Mouse (Mus musculus): ENCODE measurements around the gene Ces1d.
"Not testable (repeated sequence)": the region's sequence is repeated elsewhere in the genome, so short reads cannot be mapped to it uniquely, and the experiment has no call there.

The Ces1d gene

DNA sequence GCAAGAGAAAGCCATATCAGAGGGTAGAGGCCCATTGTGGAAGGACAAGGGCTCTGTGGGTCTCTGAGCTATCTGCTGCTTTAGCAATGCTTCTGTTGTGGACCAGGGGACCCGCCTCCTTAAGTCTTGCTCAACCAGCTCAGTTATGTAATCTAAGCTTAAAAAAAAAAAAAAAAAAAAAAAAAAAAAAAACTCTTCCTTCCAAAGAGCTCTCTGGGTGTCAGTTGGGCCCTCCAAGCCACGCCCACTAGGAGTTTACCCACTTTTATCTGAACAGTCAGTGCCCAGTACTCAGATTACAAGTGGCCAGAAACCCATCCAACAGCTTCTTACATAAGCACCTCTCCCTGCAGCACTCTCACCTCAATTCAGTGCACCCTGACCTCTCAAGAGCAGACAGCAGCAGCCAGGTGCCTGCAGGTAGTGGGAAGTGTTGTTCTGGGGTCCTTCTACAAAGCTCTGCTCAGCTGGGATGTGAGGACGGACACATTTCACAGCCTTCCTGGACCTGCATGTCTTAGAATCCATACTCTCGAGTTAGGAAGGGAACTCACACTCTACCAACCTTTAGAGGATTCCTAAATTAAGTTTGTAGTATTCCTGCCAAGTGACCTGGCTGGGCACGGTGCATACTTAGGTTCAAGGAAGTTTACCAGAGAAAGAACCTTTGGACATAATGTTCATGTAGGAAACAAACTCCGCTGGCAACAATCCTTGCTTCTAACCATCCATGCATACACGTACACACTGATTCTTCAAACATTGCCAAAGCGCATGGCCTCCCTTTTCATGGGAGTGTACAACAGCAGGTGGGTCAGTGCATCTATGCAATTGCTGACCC lies at the start of gene Ces1d:
TSS of gene Ces1d (minus strand) at position 154 of the 841 bp plus-strand sequence.
- no peak for DNase-seq

DNA sequence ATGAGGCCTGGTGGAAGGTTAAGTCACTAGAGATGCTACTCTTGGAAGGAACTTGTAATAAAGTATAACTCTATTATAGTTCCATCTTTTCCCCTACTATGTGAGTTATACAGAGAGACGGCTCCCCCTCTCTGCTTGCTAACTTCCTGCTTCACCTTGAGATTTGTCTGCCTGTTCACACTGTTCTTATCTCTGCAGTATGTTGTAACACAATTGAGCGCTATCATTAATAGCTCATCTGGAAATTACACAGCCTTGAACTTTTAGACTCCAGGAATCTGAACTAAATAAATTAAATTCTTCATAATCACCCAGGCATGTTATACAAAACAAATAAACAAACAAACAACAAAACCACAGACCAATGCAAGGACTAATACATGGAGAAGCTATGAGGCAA lies 48.4 kb upstream of the Ces1d start:
- no peak for DNase-seq

DNA sequence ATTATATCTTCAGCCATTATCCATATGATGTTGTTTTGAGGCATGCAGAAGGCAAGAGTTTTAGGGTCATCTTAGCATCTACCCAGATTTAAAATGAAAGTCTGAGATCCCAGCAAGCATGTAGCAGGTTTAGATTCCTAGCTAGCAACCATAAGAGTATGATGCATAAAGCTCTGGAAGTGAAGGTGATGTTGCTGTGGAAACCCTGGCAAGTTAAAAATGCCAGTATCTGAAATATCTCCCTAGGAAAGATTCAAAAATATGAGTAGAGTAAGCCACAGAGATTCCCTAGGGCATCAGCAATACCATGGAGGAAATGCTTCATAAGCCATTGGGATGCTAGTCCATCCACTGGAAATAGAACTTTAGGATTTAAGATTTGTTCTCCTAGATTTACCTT lies 42.2 kb upstream of the Ces1d start:
- DNase-seq: no peak

DNA sequence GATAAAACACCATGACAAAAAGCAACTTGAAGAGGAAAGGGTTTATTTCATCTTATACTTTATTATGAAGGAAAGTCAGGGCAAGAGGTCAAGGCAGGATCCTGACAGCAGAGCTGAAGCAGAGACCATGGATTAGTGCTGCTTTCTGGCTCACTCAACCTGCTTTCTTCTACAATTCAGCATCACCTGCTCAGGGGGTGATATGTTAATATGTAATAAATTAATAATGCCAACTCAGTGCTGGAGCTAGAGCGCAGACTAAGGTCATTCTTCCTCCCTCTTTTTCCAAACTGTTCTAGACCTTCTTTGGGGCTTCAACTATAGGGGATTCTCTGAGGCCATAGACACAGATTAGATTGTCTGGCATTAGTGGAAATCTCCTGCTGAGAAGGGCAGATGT lies 38.0 kb upstream of the Ces1d start:
- DNase-seq: no peak

DNA sequence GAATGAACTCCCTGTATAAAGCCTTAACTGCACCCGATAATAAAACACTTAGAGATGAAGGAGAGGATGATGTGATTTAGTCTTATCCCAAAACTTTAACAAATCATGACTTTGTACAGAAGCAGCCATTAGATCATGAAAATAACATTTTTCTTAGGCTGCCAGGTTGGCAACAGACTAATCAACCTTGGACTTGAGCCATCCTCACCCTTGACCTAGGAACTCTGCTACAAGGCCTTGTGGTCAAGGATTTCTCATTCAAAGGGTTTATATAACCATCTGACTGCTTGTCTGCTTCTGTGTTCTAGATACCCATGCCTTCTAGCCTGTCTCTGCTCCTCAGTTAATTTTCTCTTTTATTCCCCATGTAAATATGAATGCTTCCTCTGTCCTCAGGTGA lies 37.1 kb upstream of the Ces1d start:
- no peak for DNase-seq

DNA sequence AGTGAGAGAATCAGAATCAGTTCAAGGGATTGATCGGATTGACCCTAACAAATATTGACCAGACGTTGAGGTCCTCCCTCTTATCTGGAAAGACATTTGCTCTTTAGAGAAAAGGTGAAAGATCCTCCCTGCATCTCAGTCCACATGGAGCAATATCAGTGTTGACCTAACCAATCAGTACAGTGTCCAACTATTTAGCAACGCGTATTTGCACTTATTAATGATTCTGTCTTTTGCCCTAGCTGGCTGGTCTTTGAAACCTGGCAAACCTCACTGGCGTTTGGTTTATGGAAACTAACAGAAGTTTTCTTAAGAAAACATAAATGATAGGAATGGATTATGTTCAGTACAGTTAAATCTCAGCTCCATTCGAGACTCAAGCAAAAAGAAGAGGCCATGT lies 36.4 kb upstream of the Ces1d start:
- DNase-seq: no peak

DNA sequence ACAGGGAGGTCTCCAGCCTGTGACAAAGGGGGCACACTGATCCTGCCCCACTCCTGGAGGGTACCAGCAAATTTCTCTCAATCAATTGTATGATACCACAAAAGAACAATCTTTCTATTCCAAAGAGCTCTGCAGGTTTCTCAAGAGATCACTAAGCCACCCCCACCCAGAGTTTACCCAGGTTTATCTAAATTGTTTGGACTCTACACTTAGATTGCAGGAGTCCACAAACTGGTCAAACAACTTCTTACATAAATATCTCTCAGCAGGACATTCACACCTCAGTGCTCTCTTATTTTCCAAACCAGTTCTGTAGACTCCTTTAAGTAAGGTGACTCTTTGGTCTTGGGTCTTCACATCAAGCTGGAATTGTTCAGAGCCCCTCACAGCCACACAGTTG lies 31.8 kb upstream of the Ces1d start, which contains the start of gene Ces1e:
TSS of gene Ces1e (minus strand) at position 174 of the 400 bp plus-strand sequence.
- no peak for DNase-seq

DNA sequence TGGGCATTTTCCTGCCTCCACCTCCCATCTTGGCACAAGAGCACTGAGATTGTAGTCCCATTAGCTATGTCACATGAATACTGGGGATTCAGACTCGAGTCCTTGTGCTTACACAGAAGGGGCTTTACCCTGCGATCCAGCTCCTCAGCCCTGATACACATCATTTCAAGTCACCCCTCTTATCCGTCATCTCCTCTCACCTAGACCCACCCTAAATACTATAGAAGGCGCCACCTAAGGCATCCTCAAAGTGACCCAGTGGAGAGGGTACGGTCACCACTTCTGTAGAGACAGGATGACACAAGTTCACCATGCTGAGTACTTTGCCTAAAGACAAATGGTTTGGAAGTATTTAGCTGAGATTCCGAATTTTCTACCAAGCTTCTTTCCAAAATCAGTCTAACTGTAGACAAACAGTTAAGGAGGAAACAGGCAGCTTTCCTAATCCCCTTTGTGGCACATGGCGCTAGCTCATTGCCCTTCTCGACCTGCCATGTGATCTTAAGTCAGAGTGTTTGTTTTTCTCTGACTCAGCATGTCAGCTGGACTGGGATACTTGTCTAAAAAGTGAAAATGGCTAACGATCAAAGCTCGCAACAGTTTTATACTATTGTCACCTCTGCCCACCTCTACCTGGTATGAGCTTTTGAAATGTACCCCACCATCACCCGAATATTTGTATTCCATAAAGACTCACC lies 31.2 kb upstream of the Ces1d start:
- no peak for DNase-seq

DNA sequence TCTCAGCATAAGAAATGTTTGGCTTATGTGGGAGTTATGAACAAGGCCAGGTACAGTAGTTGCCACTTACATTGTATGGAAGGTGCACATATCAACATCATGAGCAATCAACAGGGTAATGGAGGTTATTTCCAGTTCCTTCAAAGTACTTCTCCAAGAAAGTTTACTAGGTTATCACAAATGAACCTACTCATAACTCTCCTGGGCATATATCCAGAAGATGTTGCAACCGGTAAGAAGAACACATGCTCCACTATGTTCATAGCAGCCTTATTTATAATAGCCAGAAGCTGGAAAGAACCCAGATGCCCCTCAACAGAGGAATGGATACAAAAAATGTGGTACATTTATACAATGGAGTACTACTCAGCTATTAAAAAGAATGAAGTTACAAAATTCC lies 28.8 kb upstream of the Ces1d start:
- not testable (repeated sequence) for DNase-seq

DNA sequence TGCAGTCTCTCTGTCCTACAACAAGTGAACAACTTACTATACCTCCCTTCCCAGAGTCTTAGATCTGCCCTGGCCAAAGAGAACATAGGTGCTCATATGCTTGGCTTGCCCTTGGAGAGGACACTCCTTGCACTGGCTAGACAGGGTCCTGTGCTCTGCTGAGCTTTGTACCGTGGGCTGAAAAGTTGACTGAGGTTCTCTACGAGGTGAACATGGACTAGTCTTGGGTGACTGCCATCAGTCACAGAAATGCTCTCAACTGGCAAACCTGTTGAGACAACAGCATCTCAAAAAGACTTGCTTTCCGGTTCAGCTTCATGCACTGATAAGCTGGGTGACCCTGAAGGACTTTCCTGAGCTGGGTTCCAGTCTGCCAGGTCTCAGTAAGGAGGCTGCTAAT lies 24.3 kb upstream of the Ces1d start:
- no peak for DNase-seq

DNA sequence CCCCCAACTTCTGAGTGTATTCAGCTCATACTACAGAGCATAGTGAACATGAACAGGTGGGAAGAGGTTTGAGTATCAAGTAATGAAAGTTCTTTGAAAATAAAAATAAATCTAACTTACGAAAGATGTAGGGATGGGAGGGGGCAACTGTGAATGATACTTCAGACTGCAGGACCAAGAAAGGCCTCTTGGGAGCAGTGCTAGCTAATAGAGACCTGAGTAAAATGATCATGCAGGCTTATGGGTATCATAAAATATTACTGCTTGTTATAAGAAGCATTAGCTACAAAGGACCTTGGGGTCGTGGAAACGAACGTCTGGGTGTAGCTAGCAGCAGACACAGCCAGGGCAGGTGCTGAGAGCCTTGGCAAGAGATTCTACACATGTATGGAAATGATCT lies 20.2 kb upstream of the Ces1d start:
- DNase-seq: no peak

DNA sequence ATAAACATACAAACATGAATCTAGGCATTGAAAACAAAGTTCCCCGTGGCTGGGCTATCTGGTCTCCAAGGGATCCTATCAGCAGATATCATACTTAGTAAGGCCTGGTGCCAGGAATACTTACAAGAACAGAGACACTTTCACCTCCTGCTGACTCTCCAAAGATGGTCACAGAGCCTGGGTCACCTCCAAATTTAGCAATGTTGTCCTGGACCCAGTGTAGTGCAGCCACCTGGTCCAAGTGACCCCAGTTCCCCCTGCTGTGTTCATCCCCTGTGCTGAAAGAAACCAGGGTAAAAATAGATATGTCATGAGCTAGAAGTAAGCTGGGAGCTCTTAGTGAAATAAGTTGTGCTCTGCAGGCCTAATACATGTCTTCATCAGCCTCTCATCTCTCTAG lies 19.7 kb upstream of the Ces1d start:
- no peak for DNase-seq

DNA sequence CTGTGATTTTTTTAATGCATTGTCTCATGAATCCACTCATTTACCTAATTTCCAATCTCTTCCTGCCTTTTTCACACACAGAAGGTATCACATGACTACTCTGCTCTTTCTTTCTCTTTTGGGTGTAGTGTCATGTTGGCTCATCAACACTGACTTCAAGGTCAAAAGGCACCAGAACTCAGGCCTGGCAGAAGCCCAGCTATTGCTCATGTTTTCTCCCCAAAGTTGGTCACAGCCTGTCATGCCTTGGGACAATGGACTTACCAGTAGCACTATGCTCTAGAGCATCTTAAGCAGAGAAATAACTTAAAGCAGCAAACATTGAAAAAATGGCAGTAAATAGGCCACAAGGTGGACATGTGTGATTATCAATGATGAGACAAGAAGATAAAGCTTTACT lies 13.5 kb upstream of the Ces1d start:
- no peak for DNase-seq

DNA sequence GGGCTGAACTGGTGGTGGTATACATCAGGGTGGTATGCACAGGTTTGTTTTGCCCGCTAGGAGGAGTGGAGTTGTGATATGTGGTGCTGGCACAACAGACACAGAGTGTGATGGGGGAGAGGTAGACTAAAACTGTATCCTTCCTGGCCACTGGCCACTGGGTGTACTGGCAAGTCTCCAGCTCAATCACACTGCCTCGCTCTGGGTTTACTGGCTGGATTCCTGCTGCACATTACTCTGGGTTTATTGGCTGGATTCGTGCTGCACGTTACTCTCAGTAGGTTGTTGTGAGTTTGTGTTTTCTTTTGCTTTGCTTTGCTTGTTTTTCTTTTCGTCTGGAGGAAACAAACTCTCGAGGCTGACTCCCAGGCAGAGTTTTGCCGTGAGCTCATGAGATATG lies 1.5 kb upstream of the Ces1d start:
- DNase-seq: not testable (repeated sequence)

DNA sequence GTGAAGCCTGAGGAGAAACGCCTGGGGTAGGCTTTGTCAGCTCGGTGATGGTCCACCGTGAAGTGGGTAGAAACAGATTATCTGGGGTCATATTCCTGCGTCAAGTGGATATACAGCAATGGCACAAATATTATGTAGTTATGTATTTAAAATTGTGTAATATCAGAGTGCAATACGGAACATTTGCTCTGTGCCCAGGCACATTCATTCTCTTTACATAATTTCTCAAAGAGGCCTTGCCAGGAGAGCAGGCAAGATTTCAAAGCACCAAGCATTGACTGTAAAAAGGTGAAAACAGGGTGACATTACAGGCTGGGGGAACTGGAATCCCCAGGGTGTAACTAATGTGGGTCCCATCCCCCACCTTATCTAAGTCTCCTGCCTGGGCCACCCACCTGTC lies 1.2 kb downstream of the Ces1d start:
- DNase-seq: no peak

DNA sequence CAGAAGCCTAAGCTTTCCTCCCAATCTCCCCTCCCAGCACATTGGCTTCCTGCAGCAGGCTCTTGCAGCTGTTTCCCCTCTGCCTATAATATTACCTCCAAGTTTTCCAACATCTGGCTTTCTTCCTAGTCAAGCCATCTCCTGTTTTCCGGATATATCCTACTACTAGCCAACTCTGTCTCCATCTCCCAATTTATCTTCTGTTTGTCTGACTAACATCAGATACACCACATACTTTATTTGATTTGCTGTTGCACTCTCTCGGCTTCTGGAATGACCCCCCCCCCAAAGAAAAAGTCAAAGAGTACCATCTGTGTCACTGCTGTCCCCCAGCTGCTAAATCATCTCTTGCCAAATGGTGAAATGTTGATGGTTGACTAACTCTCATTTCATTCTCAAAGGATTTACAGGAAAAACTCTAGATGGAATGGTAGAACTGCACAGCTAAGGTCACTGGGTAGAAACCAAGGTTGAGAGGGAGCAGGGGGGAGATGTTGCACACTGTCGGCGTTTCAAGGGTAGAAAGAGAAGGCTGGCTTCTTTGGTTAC lies 17.0 kb downstream of the Ces1d start:
- no peak for DNase-seq

DNA sequence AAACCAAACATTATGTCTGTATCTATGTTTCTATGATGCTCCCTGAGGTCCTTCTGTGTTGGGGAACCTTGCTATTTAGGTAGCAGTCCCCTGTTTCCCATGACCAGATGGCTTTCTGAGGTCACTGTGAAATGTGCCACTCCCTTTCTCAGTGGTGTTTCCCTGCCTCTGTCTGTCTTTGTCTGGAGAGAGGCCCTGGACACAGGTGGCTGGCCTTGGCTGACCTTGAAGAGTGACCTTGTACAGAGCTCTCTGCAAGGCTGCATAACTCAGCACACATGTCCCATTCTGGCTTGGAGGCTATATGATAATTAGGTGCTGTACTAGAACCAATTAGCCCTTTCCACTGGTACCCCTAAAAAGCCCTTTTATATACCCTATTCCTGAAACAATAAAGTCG lies 21.0 kb downstream of the Ces1d start:
- no peak for DNase-seq

DNA sequence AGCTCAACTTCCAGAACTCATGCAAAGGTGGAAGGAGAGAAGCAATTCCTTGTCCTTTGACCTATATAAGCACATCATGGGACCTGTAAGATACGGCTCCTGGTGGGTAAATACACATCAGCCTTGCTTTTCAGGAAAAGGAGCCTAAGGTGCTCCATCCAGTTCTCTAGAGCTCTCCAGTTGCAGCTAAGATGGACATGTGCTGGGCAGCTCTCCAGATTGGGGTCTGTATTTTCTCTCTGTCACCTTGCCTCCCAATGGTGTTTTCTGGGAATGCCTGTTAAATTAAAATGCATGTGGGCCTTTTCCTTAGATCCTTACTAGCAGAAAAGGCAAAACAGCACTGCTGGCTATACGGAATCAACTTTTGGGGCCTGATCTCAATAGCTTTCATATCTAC lies 23.1 kb downstream of the Ces1d start:
- no peak for DNase-seq

DNA sequence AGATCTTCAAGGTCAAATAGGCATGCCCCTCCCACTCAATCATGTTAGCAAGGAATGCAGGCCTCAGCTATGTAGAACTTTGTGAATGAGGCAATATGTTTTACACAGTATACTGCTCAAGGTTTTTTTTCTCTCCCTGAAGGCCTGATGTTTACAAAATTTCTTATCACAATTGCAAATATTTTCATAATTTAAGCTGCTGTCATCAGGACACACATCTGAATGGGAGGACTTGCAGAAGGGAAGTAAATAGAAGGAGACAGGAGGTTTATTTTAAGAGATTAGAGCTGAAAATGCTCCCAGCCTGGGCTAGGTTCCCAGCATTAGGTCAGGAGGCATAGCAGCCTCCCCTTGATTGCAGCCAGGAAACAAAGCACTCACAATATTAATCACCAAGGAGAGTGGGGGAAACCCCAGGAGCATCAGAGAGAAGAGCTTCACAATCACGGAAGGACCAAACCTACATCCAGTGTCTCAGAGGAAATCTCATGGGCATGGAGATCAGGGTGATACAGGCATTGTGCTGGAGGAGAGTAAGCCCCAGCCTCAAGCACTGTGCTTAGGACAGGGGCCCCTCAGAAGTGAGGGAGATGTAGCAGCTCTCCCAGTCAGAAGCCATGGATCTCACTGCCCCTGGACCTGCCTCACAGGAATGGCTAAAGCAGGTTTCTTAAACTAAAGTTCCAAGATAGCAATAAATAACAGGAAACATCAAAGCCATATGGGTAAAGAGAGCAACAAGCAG lies 25.6 kb downstream of the Ces1d start:
- no peak for DNase-seq

DNA sequence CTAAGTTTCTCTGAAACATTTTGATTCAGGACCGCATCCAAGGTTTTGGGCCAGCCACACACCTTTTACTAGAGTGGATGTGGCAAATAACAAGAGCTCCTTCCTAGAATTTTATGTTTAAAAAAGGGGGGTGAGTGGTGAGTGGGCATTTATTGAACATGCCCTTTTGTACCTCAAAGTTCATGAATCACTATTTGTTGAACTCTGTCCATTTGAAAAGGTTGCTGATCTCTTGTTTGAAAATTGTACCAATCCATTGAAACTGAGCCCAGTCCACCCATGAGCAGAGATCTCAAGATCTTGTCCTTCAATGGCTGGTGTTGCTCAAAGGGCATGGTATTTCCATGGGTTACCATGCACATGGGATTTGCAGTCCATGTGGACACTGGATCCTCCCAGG lies 34.3 kb downstream of the Ces1d start:
- no peak for DNase-seq

DNA sequence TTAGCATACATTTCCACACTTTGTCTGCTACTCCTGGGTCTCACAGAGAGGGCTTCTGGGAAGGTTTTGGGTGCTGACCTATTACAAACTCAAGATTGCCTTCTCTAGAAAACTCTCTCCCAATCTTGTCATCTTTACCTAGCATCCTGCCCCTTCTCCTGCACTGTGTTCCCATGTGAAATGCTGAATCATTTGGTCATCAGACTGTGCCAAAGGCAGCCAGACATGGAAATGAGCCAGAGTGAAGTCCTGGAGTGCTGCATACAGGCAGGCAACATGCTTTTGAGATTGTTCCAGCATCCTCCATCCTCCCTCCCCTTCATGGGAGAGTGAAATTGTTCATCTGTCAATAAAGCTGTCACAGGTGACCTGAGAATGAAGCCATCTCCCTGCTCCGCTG lies 46.2 kb downstream of the Ces1d start:
- no peak for DNase-seq

DNA sequence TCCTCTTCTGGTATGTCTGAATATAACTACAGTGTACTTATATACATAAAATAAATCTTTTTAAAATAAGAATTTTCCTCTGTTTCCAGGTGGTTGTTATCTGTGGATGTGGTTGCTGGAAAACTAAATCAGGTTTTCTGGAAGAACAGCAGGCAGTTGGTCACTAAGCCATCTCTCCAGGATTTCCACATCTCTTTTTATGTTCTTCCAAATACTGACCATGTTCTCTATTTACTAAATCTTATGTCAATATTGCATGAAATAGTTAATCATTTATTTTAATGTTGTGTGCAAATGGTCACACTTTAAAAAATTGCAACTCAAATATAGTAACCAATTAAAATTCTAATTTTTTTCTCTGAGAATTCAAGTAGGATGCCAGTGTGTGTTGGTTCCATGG lies 50.3 kb downstream of the Ces1d start:
- no peak for DNase-seq

DNA sequence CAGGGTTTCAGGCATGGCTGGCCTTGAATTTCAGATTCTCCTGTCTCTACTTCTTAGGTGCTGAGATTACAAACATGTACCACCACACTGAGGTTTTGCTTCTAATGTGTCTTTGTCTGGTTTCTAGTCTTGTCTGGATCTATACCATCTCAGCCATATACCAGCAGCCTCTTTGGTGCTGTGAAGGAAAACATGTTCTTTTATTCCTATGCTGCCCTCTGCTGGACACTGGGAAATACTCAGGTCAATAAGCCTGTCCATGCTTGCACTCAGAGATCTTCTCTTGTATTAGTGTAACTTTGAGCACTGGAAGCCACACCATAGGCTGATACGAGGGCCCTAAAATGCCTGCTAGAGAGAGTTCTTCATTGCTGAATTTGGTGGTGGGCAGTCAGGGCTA lies 56.9 kb downstream of the Ces1d start:
- peak; percentile 1 for DNase-seq

DNA sequence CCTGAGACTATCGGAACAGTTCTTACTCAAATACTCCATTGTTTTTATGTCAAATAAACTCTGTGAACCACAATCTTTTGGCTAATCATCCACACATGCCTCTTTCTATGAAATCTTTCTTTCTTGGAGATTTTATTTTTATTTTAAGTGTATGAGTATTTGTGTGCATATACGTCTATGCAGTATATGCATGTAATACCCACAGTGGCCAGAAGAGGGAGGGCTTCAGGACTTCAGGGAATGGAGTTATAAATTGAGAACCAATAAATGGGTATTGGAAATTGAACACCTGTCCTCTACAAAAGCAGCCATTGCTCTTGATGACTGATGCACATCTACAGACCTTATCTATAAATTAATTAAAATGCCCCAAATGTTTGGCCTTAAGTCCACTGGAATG lies 65.4 kb downstream of the Ces1d start:
- DNase-seq: no peak
